Mouse (Mus musculus) gastrocnemius, adult 8-10 months (tissue): ENCODE results near the gene Slc26a1. TPM values are rescaled to one million over a fixed set of nuclear protein-coding genes. Genes with fewer than 3 reads are reported as not detected.

Experiments
- DNase-seq, 2 experiments: peaks; one replicate each; pipeline ENCODE4 v3.0.0; 2022; ENCODE audit warnings: low spot score in 2 of 2
- total RNA-seq, 4 experiments: library from RNA; stranded (reverse); gene quantifications; 2 replicates each; pipeline ENCODE4 v1.2.4; 2022

Gene Slc26a1
- total RNA-seq, 4 experiments from 2014 or later = not detected

DNA sequence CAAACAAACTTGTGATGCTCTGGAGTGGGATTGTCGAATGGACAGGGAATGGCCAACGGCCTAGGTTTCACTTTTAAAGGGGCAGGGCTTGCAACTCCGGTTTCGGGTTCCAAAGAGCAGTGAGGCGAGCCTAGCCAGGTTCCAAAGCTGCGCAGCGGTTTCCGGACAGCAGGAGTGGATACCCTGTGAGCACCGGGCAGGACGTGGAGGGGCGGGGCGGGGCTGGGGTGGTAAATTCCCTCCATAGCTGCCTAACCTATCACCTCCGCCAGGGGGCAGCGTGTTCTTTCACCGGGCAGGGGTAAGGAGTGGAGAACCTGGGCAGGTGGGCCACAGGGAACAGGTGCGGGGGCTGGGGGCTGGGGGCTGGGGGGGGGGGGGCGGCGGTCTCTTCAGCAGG is 16.9 kb upstream of the Slc26a1 start, which contains the start of gene Fgfrl1:
Gene Fgfrl1 (plus strand): TSS at position 112 of the 400 bp plus-strand sequence.
- DNase-seq = peak; percentile 21 to 46

DNA sequence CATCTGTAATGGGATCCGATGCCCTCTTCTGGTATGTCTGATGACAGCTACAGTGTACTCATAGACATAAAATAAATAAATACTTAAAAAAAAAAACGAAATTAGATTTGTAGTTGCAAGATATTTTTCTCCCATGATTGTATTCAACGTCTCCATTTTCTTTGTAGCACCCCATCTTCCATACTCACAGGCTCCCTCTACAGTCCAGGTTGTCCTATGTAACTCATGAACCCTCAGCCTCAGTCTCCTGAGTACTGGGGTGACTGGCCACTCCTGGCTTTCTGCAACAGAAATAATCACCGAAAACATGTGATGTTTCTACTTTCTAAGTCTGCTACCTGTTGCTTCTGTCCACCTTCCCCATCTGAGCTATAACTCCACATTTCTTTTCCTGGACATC is 15.8 kb upstream of the Slc26a1 start:
- DNase-seq = no peak

DNA sequence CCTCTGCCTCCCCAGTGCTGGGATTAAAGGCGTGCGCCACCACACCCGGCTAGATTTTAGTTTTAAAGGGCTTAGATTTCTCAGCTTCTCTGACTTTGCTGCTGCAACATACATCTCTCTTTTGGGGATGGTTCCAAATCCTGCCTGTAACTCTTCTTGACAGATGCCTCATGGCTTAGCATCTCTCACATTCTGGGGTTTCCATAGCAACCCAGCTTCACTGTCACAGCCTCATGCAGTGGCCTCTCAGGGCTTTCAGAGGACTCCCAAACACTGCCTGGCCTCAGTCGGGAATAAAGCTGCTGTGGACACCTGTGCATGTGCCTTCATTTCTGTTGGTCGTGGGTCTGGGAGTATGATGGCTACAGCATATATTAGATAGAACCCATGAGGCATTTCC is 13.7 kb upstream of the Slc26a1 start:
- DNase-seq = no peak

DNA sequence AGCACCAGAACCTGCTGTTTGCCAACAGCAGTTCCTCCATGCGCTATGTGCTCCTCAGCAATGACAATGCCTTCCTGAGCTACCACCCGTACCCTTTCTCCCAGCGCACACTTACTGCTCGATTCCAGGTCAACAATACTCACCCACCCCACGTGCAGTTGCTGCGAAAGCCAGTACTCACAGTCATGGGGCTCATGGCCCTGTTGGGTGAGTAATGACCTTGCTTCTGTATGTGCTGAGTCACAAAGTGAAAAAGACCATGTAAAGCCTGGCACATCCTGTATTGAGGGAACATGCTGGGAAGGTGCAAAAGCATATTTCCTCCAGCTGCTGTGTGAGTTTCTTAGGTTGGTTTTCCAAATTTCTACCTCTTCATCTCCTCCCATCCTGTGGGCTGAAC is 5.5 kb upstream of the Slc26a1 start:
- DNase-seq = no peak

DNA sequence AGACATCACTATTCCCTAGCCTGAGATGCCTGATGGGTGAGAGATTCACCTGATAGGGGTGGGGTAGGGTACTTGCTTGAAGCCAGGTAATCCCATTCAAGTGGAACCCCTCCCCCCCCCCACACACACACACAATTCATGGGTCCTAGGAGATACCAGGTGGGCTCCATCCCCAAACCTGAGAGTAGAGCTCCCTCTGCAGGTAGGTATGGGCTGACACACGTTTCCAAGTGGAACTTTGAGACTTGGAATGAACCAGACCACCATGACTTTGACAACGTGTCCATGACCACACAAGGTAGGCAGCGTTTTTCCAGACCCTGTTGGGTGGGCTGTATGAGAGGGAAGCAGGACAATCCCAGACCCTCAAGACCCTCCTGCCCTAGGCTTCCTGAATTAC is 4.5 kb upstream of the Slc26a1 start:
- DNase-seq = no peak

DNA sequence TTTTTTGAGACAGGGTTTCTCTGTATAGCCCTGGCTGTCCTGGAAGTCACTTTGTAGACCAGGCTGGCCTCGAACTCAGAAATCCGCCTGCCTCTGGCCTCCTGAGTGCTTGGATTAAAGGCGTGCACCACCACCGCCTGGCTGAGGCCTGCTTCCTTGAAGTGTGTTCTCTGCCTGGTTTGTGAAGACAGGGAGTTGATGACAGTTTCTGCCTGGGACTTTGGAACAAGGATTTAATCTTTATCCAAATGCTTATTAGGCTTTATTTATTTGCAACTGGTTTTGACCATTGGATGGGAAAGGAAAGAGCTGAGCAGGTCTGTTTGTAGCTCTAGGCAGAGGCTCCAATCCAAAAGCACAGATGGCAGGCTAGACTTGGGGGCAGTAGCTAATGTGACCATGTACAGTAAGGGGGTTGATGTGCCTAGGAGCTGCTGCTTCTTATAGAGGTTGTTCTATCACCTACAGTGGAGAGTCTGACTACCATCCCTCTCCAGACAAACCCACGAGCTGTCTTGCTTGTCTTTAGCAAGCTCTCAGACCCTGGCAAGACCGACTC is 3.0 kb upstream of the Slc26a1 start:
- DNase-seq = no peak

DNA sequence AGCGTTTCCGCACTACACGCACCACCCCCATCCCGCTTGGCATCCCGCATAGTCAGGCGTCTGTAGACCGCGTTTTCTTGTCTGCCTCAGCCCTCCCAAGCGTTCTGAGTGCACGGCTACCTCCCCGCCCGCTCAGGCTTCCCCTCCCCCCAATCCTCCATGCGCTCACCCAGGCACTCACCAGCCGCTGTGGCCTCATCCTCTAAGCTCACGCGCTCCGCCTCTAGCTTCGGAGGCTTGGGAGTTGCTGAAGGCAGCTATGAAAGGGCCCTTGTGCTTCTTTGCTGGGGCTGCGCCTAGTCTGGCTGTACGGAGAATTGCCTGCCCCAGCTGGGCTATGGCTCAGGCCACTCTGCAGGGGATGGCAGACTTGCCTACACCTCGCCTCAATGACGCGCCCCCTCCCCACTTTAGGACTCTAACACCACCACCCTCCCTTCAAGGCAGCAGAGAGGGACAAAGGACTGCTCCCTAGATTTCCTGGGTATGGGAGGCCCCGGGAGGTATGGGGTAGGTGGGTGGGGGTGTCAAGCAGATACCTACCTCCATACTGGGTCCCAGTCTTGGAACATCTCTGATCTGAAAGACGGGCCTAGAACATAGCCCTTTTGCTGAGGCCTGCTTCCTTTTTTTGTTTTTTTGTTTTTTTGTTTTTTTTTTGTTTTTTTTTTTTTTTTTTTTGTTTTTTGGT is 2.4 kb upstream of the Slc26a1 start:
- DNase-seq = no peak

DNA sequence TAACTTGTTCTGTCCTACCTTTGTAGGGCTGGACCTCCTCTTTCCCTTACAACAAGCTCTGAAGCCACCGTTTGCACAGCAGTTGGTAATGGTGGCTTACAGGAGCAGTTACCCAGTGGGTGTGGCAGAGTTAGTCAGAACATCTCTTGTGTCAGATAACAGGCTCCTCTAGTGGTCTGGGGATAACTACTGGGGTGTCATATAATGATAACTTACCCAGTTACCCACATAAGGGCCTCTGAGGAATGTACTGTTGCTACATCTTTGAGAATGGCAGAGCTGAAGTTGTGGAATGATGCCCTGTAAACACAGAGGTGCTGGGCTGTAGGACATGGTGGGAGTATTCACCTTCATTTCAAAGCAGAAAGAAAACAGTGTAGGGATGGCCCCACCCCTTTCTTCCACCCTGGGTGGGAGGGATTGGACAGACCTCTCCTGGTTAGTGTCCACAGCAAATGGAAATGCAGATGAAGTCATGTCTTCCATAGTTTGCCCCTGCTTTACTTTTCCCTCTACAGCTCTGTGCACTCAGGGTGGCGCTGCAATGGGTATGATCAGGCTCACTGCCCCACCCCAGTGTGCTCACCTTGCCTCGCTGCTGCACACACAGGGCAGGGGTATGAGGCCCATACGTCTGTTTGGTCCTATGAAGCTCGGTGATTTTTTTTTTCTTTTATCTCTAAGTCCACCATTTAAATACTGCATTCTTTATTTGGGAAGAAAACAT is 1.6 kb upstream of the Slc26a1 start:
- DNase-seq = no peak

DNA sequence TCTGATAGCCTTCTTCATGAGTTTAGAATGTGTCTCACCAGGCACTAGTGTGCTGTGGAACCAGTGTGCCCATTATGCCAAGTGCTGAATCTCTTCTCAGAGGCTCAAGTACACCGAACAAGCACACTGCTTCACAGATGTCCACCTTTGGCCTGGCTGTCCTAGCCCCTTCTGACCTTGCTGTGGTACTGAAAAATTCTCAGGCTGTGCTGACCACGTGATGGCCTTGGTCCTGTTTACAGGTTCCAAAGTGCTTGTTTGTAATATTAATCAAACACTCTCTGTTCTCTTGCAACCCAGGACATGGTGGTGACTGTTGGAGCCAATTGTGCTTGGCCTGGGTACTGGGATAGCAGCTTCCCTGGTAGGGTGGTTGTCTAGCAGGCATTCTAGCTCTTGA is 745 bp downstream of the Slc26a1 start:
- no peak for DNase-seq

DNA sequence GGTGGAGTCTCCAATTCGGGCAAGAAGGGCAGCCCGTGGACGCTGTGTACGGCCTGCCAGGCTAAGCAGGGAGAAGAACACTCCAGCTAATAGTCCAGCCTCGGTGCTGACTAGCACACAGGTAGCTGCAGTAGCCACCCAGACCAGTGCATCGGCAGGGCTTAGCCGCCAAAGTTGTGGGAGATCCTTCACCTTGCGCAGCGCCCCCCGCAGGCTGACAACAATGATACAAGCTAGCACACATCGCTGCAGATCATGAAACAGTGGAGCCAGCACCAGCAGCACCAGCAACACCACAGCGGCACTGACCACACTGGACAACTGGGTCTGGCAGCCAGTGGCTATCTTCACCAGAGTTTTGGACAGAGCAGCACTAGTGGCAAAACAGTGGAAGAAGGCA is 3.6 kb downstream of the Slc26a1 start:
- DNase-seq = no peak

DNA sequence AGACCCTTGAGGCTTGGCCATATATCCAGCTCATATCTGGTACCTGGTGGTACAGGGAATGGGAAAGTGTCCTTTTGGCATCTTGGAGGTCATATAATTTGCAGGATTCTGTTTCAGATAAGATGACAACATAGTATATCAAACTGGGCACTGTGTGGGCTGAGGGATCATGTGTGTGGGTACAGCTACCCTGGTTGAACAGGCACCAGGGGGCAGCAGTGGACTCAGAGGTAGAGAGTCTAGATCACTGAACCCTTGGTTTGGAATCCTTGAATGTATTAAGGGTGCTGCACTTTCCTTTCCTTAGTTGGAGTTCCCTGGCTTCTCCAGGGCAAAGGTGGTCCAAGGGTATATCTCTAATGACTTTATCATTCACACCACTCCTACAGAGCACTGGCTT is 4.6 kb downstream of the Slc26a1 start:
- no peak for DNase-seq

DNA sequence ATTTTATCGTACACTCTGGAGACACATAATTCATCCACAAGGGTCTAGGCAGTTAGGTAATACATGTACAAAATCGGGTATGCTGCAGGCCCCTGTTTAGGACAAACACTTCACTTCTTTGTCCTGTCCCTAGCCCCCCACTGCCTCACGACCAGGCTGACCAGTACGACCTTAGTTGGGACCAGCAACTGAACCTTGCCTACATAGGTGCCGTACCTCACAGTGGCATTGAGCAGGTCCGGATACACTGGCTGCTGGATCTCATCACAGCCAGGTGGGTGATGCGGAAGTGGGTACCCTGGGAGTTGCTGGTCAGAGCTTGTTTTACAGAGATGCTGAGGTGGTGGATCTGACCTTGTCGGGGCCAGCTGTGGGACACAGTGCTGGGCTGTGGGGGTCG is 5.4 kb downstream of the Slc26a1 start:
- no peak for DNase-seq

DNA sequence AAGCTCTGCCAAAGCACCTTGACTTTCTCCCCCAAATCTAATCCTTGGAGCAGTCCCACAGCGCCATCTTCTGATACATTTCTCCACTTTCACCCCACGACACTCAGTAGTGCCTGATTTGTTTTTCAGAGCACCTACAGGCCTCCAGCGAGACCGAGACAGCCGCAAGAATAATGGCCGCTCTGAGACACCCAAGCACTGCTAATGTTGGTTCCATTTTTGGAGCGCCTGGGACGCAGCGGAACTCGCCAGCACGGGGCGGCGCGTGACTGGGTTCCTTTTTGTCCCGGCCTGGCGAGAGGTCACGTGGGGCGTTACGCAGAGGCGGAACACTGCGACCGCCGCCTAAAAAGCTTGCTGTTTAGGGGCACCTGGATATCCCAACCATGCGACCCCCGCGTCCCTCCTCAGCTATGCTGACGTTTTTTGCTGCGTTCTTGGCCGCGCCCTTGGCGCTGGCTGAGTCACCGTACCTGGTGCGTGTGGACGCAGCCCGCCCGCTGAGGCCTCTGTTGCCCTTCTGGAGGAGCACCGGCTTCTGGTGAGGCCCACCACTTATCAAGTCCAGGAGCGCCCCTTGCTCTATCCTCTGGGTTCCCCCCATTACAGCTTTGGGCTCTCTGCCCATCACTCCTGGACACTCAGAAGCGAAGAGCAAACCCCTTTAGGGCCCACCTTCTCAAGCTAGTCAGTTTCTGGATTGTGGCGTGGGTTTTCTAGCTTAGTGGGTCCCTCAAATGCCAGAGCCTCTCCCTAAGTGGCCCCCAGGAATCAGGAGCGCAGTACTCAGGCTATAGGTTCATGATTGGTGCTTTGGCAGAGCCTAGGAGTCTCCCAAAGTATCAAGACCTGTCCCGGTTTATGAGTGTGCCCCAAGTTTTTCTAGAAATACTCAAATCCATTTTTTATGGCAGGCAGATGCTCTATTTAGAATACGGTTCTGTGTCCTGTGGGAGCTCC is 6.1 kb downstream of the Slc26a1 start, which contains the start of gene Dgkq:
Gene Dgkq (minus strand): TSS at position 696 of the 960 bp plus-strand sequence.
- DNase-seq = peak; percentile 88

DNA sequence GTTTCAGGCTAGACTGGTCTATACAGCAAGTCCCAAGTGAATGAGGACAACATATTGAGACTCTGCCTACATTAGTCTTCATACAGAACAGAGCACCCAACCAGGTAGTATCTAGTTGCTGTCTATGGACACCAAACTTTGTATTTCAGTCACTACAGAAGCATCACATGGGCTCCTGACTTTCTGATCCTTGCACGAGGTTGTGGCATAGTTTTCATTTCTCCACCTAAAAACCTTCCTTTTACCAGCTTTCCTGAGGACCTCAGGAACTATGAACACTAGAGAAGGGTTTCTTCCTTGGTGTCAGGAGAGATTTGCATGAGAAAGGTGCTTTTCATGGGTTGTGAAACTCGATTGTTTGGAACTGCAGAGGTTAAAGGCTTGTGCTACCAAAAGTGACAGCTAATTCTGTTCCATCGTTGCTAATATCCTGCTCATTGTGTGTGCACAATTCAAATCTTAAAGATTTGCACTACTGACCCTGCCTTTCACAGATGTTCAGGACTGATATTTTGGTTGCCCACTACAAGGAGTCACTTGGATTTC is 6.9 kb downstream of the Slc26a1 start:
- DNase-seq = no peak

DNA sequence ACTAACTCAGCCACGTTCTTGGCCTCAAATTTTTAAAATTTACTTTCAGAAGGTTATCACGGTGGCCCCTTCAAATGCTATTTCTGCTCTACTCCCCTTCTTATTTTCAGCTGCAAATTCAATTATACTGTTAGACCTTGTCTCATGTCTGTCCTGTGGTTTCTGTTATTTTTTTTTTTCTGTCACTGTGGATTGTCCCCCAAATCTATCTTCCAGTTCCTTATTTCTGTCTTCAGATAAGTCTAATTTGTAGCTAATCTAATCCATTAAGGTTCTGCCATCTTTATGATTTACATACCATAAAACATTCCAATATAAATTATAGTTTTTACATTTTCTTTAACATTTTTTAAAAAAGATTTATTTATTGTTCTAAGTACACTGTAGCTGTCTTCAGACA is 8.0 kb downstream of the Slc26a1 start:
- DNase-seq = no peak

DNA sequence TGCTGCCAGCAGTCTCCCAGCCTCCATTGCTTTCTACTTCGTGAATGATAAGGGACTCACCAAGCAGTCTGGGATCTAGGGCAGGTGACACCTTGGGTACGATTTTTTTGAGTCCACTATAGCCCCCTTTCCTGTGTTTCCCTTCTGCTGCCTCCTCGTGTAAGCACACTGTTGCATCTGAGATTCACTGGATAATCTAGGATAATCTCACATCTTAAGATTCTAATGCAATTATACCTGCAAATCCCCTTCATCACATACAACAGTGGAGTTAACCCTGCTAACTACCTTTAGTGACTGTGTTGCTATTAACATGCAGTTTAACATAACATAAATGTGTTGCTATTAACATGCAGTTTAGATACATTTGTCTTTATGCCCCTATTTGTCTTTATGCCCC is 10.3 kb downstream of the Slc26a1 start:
- DNase-seq = no peak

DNA sequence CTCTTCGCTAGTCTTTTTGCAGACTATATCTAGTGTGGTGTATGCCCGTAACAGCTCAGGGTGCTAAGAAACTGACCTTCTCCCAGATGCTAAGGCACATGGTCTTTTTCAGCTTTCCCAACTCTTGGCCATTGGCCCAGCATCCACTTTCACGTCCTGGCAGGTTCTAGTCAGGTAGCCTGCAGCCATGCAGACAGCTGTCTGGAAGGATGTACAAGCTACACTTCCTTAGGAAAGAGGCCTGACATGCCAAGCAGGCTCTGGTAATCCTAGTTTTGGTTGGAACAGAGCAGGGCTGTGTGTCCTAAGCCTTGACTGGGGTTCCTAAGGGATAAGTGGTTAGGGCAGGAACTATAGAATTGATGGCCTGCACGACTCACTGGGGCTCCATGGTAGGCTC is 12.6 kb downstream of the Slc26a1 start:
- no peak for DNase-seq

DNA sequence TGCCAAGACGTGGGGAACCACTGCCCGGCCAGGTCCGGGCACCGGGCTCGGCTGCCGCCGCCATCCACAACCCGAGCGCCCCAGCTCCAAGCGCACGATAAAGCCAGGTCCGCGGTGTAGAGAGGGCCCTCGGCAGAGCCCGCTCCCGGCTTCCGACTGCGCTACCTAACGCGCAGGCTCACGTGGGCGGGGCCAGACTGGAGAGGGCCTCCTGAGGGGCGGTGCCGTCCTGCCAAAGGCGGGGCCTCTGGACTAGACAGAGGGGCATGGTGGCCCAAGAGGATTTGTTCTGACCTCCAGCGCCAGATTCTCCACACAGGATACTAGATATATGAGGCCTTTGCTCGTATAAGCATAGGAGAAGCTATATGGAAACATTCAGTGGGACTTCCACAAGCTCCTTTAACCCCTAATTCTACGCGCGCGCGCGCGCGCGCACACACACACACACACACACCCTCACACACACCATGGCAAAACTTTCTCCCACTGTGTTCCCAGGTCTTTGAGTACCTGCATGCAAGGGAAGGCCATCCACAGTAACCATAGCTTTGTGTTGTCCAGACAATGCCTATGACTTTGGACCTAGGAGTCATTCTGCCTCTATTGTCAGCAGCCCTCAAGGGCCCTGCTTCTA is 14.6 kb downstream of the Slc26a1 start:
- DNase-seq = peak; percentile 83 to 90

DNA sequence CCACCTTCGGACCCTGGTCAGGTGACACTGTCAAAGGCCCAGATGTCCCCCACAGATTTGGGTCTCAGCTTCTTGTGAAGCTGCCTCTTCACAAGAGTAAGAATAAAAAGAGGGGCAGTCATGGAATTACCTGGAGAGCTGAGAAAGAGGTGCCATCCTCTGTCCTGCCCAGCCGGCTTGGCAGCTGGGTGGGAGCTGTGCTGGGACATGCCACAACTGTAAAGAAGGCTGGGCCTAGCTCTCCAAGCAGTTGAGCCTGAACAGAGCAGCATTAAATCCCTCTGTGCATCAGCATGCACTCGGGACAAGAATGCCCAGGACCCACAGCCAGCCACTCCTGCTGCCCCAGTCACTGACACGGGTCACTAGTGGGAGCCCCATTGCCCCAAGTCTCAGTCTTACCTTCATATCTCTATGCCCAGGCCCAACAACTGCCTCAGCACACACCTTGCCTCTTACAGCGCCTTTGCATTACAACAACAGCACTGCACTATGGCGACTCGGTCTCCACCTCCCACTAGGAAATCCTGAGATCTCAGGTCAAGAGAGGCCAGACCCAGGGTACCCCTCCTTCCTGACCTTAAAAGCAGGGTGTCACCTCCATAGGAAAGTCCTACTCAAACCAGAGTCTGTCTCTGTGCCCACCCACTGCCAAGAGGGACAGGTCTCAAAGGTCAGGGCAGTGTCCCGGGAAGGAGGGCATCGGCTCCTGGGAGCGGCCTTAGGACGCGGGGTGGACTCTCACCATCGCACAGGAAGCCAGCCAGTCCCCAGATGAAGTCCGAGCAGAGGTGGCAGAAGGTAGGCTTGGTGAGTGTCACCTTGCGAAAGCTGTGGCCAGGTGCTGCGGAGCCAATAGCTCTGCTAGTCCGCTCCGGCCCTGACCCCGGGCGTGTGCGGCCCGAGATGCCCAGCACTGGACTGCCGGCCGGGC is 15.4 kb downstream of the Slc26a1 start, which contains the start of gene Idua:
Gene Idua (plus strand): TSS at position 634 of the 934 bp plus-strand sequence.
- DNase-seq = no peak

DNA sequence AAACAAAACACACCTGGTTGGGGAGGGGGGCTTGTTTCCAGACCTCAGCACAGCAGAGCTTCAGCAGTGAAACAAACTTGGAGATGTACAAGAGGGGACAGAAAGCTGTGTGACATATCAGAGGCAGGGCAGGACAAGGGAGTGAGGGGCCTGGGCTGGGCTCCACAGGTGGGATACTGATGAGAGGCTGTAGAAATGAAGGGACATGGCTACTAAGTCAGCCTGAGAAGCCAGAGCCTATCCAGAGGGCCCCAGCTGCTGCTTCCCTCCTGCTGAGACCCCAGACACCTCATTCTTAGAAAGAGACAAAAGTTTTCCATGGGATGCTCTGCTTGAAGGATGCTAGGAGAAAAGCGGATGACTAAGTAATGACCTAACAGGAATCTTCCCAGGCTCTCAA is 16.8 kb downstream of the Slc26a1 start:
- no peak for DNase-seq
